Mouse (Mus musculus) CD4-positive, CD25-positive, alpha-beta regulatory T cell, adult 4 months (primary cell): Measurements from ENCODE around the gene Sertad4. TPM values are rescaled to one million over a fixed set of nuclear protein-coding genes. Genes with fewer than 3 reads are reported as not detected.

Source experiments
- ATAC-seq: one replicate; pipeline ENCODE4 v1.8.0; 2017
- polyA plus RNA-seq, 2 experiments: library from polyadenylated mRNA; unstranded; fragments of 100-300 nt; shearing (Covaris generic); gene quantifications; one replicate each; pipeline ENCODE4 v1.2.1; 2017

Sertad4 gene
- polyA plus RNA-seq, 2 experiments from 2014 or later: not detected

- no peak for ATAC-seq
These were observed 3.9 kb downstream of the Sertad4 start for GRCm38 (mm10) chr1:192851640-192852039.

GRCm38 (mm10) chr1:192851126-192851525 is 4.4 kb downstream of the Sertad4 start:
- ATAC-seq: no peak

GRCm38 (mm10) chr1:192849616-192850015 is 5.9 kb downstream of the Sertad4 start:
- no peak for ATAC-seq

- ATAC-seq: no peak
These were observed 8.3 kb downstream of the Sertad4 start for GRCm38 (mm10) chr1:192847254-192847653.

GRCm38 (mm10) chr1:192841094-192841813 is 14.3 kb downstream of the Sertad4 start:
- no peak for ATAC-seq

DNA sequence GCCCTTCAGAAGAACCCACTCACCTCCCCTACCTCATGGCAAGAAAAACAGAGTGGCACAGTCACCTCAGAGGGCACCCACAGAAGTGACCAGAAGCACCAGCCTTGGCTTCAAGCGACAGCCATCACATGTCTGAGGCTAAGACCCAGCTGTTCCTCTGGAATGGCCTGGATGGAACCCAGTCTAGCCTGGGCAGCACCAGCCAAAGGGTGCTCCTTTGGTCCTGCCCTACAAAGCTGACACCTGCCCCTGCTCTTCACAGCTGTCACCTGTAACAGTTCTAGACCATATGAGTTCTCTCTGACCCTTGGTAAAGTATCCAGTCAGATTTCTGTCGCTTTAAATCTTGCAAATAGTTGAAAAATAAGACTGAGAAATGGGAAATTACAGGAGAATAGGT is 14.9 kb downstream of the Sertad4 start:
- no peak for ATAC-seq

- no peak for ATAC-seq
These were observed 20.3 kb downstream of the Sertad4 start for GRCm38 (mm10) chr1:192835211-192835681.

DNA sequence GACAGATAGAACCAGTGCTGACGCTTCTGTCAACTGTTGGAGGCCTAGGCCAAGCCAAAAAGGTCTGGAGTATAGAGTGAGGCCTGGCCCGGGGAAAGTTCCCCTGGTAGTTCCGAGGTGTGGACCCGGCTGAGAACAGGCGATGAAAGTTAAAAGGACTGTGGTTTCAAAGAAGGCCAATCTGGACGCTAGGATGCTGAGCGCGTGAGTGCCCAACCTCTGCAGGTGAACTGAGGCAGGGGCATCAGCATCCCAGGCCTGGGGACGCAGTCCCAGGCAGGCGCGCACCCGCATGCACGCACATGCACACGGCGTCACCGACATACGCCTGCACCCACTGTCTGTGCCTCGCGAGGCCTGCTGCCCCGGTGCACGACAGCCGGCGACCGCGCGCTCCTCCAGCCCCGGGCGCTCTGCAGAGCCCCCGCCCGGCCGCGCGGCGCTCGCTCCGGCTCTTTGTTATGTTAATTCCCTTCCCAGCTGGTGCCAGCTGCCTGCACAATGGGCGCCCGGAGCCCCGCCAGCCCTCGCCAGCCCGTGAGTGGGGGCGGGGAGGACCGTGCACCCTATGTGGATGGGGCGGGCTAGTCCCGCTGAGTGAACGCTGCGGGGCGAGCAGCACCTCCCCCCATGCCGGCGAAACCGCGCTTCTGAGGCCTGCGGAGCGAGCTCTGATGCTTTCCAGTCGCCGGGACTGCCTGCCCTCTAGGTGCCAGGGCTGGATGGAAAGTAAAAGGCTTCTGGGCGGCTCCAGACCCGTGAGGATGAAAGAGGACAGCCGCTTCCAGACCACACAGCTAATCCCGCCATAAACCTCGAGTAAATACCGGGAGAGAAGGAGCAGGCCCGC is 21.0 kb downstream of the Sertad4 start:
- no peak for ATAC-seq

GRCm38 (mm10) chr1:192833586-192833985 is 22.0 kb downstream of the Sertad4 start:
- ATAC-seq: no peak

DNA sequence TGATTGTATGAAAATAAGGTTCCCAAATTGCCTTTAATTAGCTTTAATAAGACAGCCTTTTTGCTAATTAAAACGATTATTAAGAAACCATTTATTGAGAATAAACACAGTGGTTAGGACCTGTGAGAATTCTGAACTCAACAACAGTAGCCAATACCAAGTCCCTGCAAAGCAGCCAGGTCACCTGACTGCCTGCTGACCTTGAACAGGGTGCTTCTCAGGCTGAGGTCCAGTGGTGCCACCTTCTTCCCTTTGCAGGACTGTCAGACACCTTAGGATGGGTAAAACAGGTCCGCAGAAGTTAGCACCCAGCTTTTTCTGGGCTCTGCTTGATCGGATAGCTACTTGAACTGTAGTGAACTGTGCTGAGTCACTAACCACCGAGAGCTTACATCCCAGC is 22.5 kb downstream of the Sertad4 start:
- ATAC-seq: no peak

DNA sequence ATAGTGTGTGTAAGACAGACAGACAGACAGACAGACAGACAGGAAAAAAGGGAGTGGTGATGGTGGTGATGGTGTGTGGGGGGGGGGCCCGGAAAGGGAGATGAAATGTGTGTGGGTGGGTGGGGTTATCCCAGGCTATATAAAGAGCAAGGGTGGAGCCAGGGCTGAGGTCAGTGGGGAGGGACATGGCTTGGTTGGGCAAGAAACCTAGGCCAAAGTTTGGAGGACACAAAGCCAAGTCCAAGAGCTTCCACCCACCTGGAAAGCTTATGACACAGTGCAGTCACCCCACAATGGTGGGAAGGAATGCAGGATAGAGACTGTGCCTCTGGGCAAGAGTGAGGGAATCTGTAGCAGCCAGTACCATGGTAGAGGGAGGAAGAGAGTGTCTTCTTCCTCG is 23.2 kb downstream of the Sertad4 start:
- no peak for ATAC-seq

GRCm38 (mm10) chr1:192830444-192830843 is 25.1 kb downstream of the Sertad4 start:
- no peak for ATAC-seq

- ATAC-seq: no peak
These were observed 26.6 kb downstream of the Sertad4 start for GRCm38 (mm10) chr1:192828928-192829327.

GRCm38 (mm10) chr1:192827955-192828354 is 27.6 kb downstream of the Sertad4 start:
- no peak for ATAC-seq

GRCm38 (mm10) chr1:192825746-192826145 is 29.8 kb downstream of the Sertad4 start:
- ATAC-seq: no peak

DNA sequence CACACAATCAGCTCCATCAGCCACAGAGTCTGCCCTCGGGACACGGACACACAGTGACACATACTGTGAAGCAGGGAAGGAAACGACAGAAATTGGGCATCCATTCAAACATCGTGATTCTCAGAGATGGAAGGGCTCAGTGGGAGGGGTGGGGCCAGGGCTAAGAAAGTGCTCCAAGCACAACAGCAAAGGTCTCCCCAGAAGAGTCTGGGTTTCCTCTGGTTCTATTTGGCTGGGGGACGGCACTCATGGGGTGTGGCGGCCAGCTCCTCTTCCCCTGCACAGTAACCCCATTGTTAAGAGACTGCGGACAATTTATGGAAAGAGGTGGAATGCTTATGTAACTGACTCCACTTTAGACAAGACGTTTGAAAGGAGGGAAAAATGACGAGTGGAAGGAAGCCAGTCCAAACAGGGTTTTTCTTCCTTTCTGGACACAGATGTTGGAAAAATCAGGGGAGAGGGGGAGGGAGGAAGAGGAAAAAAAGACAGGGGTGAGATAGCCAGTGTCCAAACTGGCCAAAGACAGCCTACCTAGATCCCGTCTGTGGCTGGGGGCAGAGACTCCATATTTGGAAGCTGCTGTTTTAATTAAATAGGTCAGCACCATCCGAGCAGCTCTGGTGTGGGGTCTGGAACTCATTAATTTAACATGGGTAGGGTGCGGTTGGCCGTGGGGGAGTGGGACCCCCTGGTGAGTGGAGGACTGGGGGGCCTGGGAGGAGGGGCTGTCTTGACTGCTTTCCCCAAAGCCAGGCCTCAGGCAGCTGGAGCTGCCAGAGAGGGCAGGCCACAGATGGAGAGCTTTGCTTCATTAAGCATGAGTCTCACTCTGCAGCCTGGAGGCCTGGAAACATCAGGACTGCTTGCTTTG is 32.7 kb downstream of the Sertad4 start:
- ATAC-seq: no peak

GRCm38 (mm10) chr1:192822309-192822651 is 33.3 kb downstream of the Sertad4 start:
- no peak for ATAC-seq

GRCm38 (mm10) chr1:192818334-192818733 is 37.2 kb downstream of the Sertad4 start:
- ATAC-seq: no peak

GRCm38 (mm10) chr1:192815789-192816188 is 39.8 kb downstream of the Sertad4 start:
- ATAC-seq: no peak

- no peak for ATAC-seq
These were observed 40.9 kb downstream of the Sertad4 start for GRCm38 (mm10) chr1:192814700-192815099.

GRCm38 (mm10) chr1:192812758-192813157 is 42.8 kb downstream of the Sertad4 start:
- ATAC-seq: no peak

DNA sequence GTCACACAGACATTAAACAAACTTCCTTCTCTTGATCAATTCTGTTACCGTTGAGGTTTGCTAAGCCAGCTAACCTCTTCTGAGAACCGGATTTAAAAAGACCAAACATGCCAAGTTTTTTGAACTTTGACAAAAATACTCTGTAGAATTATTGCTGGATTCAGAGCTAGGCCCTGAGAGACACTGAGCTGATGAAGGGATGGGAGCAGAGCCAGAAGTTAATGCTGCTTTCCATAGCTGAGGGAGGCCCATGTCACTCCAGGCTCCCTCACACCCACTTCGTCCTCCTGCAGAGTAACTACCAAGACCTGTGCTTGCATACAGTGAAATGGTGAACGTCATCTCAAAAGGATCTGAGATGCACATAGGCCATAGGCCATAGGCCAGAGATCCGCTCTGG is 43.3 kb downstream of the Sertad4 start:
- no peak for ATAC-seq
